Mouse (Mus musculus): ENCODE measurements around the gene Olfr1220. TPM values are rescaled to one million over a fixed set of nuclear protein-coding genes. Genes with fewer than 3 reads are reported as not detected.

The Olfr1220 gene
- polyA plus RNA-seq (2017; shearing (Covaris generic)) = 0.30 TPM

GRCm38 (mm10) chr2:89106735-89107134, at the start of gene Olfr1220:
Gene Olfr1220 (minus strand): TSS chr2:89106835.

GRCm38 (mm10) chr2:89151460-89151859, 44.8 kb upstream of the Olfr1220 start, which contains the start of gene Olfr1223:
Gene Olfr1223 (minus strand): TSS chr2:89151560.

GRCm38 (mm10) chr2:89132954-89133353, 26.3 kb upstream of the Olfr1220 start, which contains the start of gene Olfr1222:
Gene Olfr1222 (minus strand): TSS chr2:89133054.

GRCm38 (mm10) chr2:89117183-89117582, 10.5 kb upstream of the Olfr1220 start, which contains the start of gene Olfr1221:
Gene Olfr1221 (minus strand): TSS chr2:89117283.

GRCm38 (mm10) chr2:89083413-89083812, 23.2 kb downstream of the Olfr1220 start, which contains the start of gene Olfr1219:
Gene Olfr1219 (minus strand): TSS chr2:89083513.

GRCm38 (mm10) chr2:89061087-89061486, 45.5 kb downstream of the Olfr1220 start, which contains the start of gene Olfr1218:
Gene Olfr1218 (minus strand): TSS chr2:89061187.

Other genes starting within 250 kb of the Olfr1220 start
- not detected for gene Olfr1206, start 243.6 kb downstream of the Olfr1220 start, polyA plus RNA-seq (2017; shearing (Covaris generic))
- gene Olfr1208, start 204.5 kb downstream of the Olfr1220 start, polyA plus RNA-seq (2017; shearing (Covaris generic)) = 0.12 TPM
- not detected for gene Olfr1209, start 191.7 kb downstream of the Olfr1220 start, polyA plus RNA-seq (2017; shearing (Covaris generic))
- not detected for gene Olfr1211, start 168.7 kb downstream of the Olfr1220 start, polyA plus RNA-seq (2017; shearing (Covaris generic))
- not detected for gene Olfr1212, start 152.9 kb downstream of the Olfr1220 start, polyA plus RNA-seq (2017; shearing (Covaris generic))
- not detected for gene Gm13762, start 126.6 kb downstream of the Olfr1220 start, polyA plus RNA-seq (2017; shearing (Covaris generic))
- not detected for gene Olfr1214, start 114.2 kb downstream of the Olfr1220 start, polyA plus RNA-seq (2017; shearing (Covaris generic))
- gene Olfr1215, start 99.9 kb downstream of the Olfr1220 start, polyA plus RNA-seq (2017; shearing (Covaris generic)) = 0.17 TPM
- not detected for gene Olfr1216, start 88.5 kb downstream of the Olfr1220 start, polyA plus RNA-seq (2017; shearing (Covaris generic))
- 0.21 TPM for gene Olfr1217, start 74.8 kb downstream of the Olfr1220 start, polyA plus RNA-seq (2017; shearing (Covaris generic))
- gene Olfr1218, start 45.6 kb downstream of the Olfr1220 start, polyA plus RNA-seq (2017; shearing (Covaris generic)) = not detected
- gene Olfr1219, start 23.3 kb downstream of the Olfr1220 start, polyA plus RNA-seq (2017; shearing (Covaris generic)) = not detected
- not detected for gene Olfr1221, start 10.4 kb upstream of the Olfr1220 start, polyA plus RNA-seq (2017; shearing (Covaris generic))
- gene Olfr1222, start 26.2 kb upstream of the Olfr1220 start, polyA plus RNA-seq (2017; shearing (Covaris generic)) = not detected
- not detected for gene Olfr1223, start 44.7 kb upstream of the Olfr1220 start, polyA plus RNA-seq (2017; shearing (Covaris generic))
- gene Olfr1224-ps1, start 57.3 kb upstream of the Olfr1220 start, polyA plus RNA-seq (2017; shearing (Covaris generic)) = not detected
- gene Olfr1225, start 67.8 kb upstream of the Olfr1220 start, polyA plus RNA-seq (2017; shearing (Covaris generic)) = not detected
- gene Olfr1226, start 93.2 kb upstream of the Olfr1220 start, polyA plus RNA-seq (2017; shearing (Covaris generic)) = not detected
- gene Olfr1228, start 147.2 kb upstream of the Olfr1220 start, polyA plus RNA-seq (2017; shearing (Covaris generic)) = 0.17 TPM
- not detected for gene Olfr1229, start 181.2 kb upstream of the Olfr1220 start, polyA plus RNA-seq (2017; shearing (Covaris generic))
- gene Olfr1230, start 190.4 kb upstream of the Olfr1220 start, polyA plus RNA-seq (2017; shearing (Covaris generic)) = not detected
- not detected for gene Olfr1231, start 200.2 kb upstream of the Olfr1220 start, polyA plus RNA-seq (2017; shearing (Covaris generic))
- gene Olfr1232, start 222.8 kb upstream of the Olfr1220 start, polyA plus RNA-seq (2017; shearing (Covaris generic)) = not detected
- not detected for gene Olfr1233, start 235.6 kb upstream of the Olfr1220 start, polyA plus RNA-seq (2017; shearing (Covaris generic))